Mouse (Mus musculus) midbrain, embryonic 15.5 days (tissue): ENCODE measurements around the gene Taok3. TPM values are rescaled to one million over a fixed set of nuclear protein-coding genes. Genes with fewer than 3 reads are reported as not detected.

ENCODE experiments used
- ATAC-seq: fragments of 200-750 bp; cut with Nextera tagmentation; replicated peaks from 2 replicates; pipeline ENCODE4 v1.8.0; 2017; ENCODE audit warnings: moderate TSS enrichment
- H3K27ac ChIP-seq: fragments of 300-500 bp; sonication (generic); 2 replicates; pipeline ENCODE4 v1.5.1; 2015; ENCODE audit warnings: mild to moderate bottlenecking, inconsistent platforms
- H3K27me3 ChIP-seq: fragments of 300-500 bp; sonication (generic); replicated peaks from 2 replicates; pipeline ENCODE4 v1.6.1; 2015; ENCODE audit warnings: inconsistent platforms
- H3K36me3 ChIP-seq: fragments of 300-500 bp; sonication (generic); replicated peaks from 2 replicates; pipeline ENCODE4 v1.6.1; 2015; ENCODE audit warnings: inconsistent platforms
- H3K4me1 ChIP-seq: fragments of 300-500 bp; sonication (generic); 2 replicates; pipeline ENCODE4 v1.6.1; 2015; ENCODE audit warnings: inconsistent platforms
- H3K4me2 ChIP-seq: fragments of 300-500 bp; sonication (generic); 2 replicates; pipeline ENCODE4 v1.6.1; 2015; ENCODE audit warnings: inconsistent platforms, mild to moderate bottlenecking, moderate library complexity
- H3K4me3 ChIP-seq: fragments of 300-500 bp; sonication (generic); 2 replicates; pipeline ENCODE4 v1.5.1; 2015; ENCODE audit warnings: mild to moderate bottlenecking, inconsistent platforms
- H3K9ac ChIP-seq: fragments of 300-500 bp; sonication (generic); 2 replicates; pipeline ENCODE4 v1.6.1; 2015; ENCODE audit warnings: mild to moderate bottlenecking, inconsistent platforms
- H3K9me3 ChIP-seq: fragments of 300-500 bp; sonication (generic); 2 replicates; pipeline ENCODE4 v1.6.1; 2016; ENCODE audit warnings: inconsistent platforms
- WGBS: fragments of 180-500 bp; shearing (Covaris S2); methylation state at CpG from one replicate; pipeline ENCODE4 v1.1.7; 2015; ENCODE audit warnings: mixed read lengths; 5-methylcytosine and 5-hydroxymethylcytosine counted together
- polyA plus RNA-seq: library from polyadenylated mRNA; unstranded; fragments of >200 nt; fragmentation: Nextera tagmentation; extraction: Ambion mirVana; gene quantifications from 2 replicates; pipeline ENCODE4 v1.2.1, GENCODE M21; 2015

Taok3 gene
- polyA plus RNA-seq, 1 experiment from 2014 or later = 59.2 TPM

- Histone ChIP-seq H3K27me3 (peaks cover 10% of the 10 kb centered on the region; the same call in 1 of the 2 replicates), H3K4me2 (peak overlapping the region; percentile 97; the same call in 1 of the 2 replicates), H3K4me1 (peaks cover 38% of the 10 kb centered on the region), H3K9me3 (no peaks in the 10 kb centered on the region), H3K36me3 (no peaks in the 10 kb centered on the region), H3K9ac (no peak overlapping the region), H3K4me3 (no peak overlapping the region), H3K27ac (no peak overlapping the region)
- WGBS = 58% methylated on average over 8 of the region's 8 CpGs
- ATAC-seq = no peak
Measured at GRCm38 (mm10) chr5:117118850-117119249, 1.1 kb upstream of the Taok3 start.

GRCm38 (mm10) chr5:117120489-117121466 is 849 bp downstream of the Taok3 start:
- peak; percentile 43 for ATAC-seq
- WGBS = under 1% methylated on average over 40 of the region's 40 CpGs
- peak overlapping the region; percentile 95 for H3K4me3 ChIP-seq
- no peaks in the 10 kb centered on the region for H3K9me3 ChIP-seq
- no peaks in the 10 kb centered on the region for H3K36me3 ChIP-seq
- H3K27me3 ChIP-seq = peaks cover 10% of the 10 kb centered on the region; the same call in 1 of the 2 replicates
- H3K9ac ChIP-seq = peak overlapping the region; percentile 64
- peaks cover 25% of the 10 kb centered on the region for H3K4me1 ChIP-seq
- H3K4me2 ChIP-seq = peak overlapping the region; percentile 97
- H3K27ac ChIP-seq = no peak overlapping the region

- Histone ChIP-seq H3K27me3 (peaks cover 10% of the 10 kb centered on the region; the same call in 1 of the 2 replicates), H3K9ac (no peak overlapping the region), H3K9me3 (no peaks in the 10 kb centered on the region), H3K4me2 (peak overlapping the region; percentile 97; the same call in 1 of the 2 replicates), H3K4me3 (no peak overlapping the region), H3K36me3 (no peaks in the 10 kb centered on the region), H3K4me1 (peaks cover 21% of the 10 kb centered on the region), H3K27ac (no peak overlapping the region)
- ATAC-seq = no peak
- 3% methylated on average over 2 of the region's 2 CpGs for WGBS
Measured at GRCm38 (mm10) chr5:117121657-117122056, 1.7 kb downstream of the Taok3 start.

GRCm38 (mm10) chr5:117123102-117123501 is 3.2 kb downstream of the Taok3 start:
- Histone ChIP-seq H3K36me3 (no peaks in the 10 kb centered on the region), H3K27me3 (peaks cover 10% of the 10 kb centered on the region; the same call in 1 of the 2 replicates), H3K4me3 (no peak overlapping the region), H3K9ac (no peak overlapping the region), H3K4me2 (no peak overlapping the region), H3K9me3 (no peaks in the 10 kb centered on the region), H3K4me1 (peaks cover 21% of the 10 kb centered on the region), H3K27ac (no peak overlapping the region)
- ATAC-seq = no peak
- 91% methylated on average over 6 of the region's 6 CpGs for WGBS

GRCm38 (mm10) chr5:117123840-117124239 is 3.9 kb downstream of the Taok3 start:
- no peaks in the 10 kb centered on the region for H3K9me3 ChIP-seq
- no peak overlapping the region for H3K9ac ChIP-seq
- peaks cover 10% of the 10 kb centered on the region; the same call in 1 of the 2 replicates for H3K27me3 ChIP-seq
- no peak for ATAC-seq
- H3K27ac ChIP-seq = no peak overlapping the region
- H3K4me2 ChIP-seq = no peak overlapping the region
- H3K36me3 ChIP-seq = no peaks in the 10 kb centered on the region
- H3K4me3 ChIP-seq = no peak overlapping the region
- WGBS = 90% methylated on average over 4 of the region's 4 CpGs
- H3K4me1 ChIP-seq = peaks cover 19% of the 10 kb centered on the region

GRCm38 (mm10) chr5:117125482-117126346 is 5.8 kb downstream of the Taok3 start:
- Histone ChIP-seq H3K4me1 (peaks cover 10% of the 10 kb centered on the region), H3K9me3 (no peaks in the 10 kb centered on the region), H3K4me2 (no peak overlapping the region), H3K9ac (no peak overlapping the region), H3K27ac (no peak overlapping the region), H3K36me3 (no peaks in the 10 kb centered on the region), H3K27me3 (peaks cover 10% of the 10 kb centered on the region; the same call in 1 of the 2 replicates), H3K4me3 (no peak overlapping the region)
- WGBS = 80% methylated on average over 16 of the region's 16 CpGs
- ATAC-seq = no peak

GRCm38 (mm10) chr5:117127051-117127450 is 7.1 kb downstream of the Taok3 start:
- Histone ChIP-seq H3K4me2 (no peak overlapping the region), H3K4me3 (no peak overlapping the region), H3K9ac (no peak overlapping the region), H3K4me1 (no peaks in the 10 kb centered on the region), H3K27ac (no peak overlapping the region), H3K36me3 (no peaks in the 10 kb centered on the region), H3K9me3 (no peaks in the 10 kb centered on the region), H3K27me3 (no peaks in the 10 kb centered on the region)
- ATAC-seq = no peak
- 90% methylated on average over 4 of the region's 4 CpGs for WGBS

- H3K9me3 ChIP-seq = no peaks in the 10 kb centered on the region
- H3K9ac ChIP-seq = no peak overlapping the region
- 94% methylated on average over 15 of the region's 15 CpGs for WGBS
- H3K4me2 ChIP-seq = no peak overlapping the region
- no peaks in the 10 kb centered on the region for H3K36me3 ChIP-seq
- no peaks in the 10 kb centered on the region for H3K27me3 ChIP-seq
- H3K4me1 ChIP-seq = peaks cover 7% of the 10 kb centered on the region; the same call in 1 of the 2 replicates
- H3K27ac ChIP-seq = no peak overlapping the region
- no peak overlapping the region for H3K4me3 ChIP-seq
- no peak for ATAC-seq
Measured at GRCm38 (mm10) chr5:117130726-117131125, 10.8 kb downstream of the Taok3 start.

- Histone ChIP-seq H3K9me3 (no peaks in the 10 kb centered on the region), H3K27ac (no peak overlapping the region), H3K9ac (no peak overlapping the region), H3K36me3 (no peaks in the 10 kb centered on the region), H3K4me2 (no peak overlapping the region), H3K4me3 (no peak overlapping the region), H3K27me3 (no peaks in the 10 kb centered on the region), H3K4me1 (peaks cover 11% of the 10 kb centered on the region; the same call in 1 of the 2 replicates)
- WGBS = 88% methylated on average over 17 of the region's 17 CpGs
- ATAC-seq = no peak
Measured at GRCm38 (mm10) chr5:117133446-117134065, 13.6 kb downstream of the Taok3 start.

- H3K9ac ChIP-seq = no peak overlapping the region
- H3K4me1 ChIP-seq = peaks cover 11% of the 10 kb centered on the region; the same call in 1 of the 2 replicates
- 83% methylated on average over 19 of the region's 19 CpGs for WGBS
- H3K27ac ChIP-seq = no peak overlapping the region
- no peaks in the 10 kb centered on the region for H3K36me3 ChIP-seq
- ATAC-seq = no peak
- no peak overlapping the region for H3K4me3 ChIP-seq
- H3K27me3 ChIP-seq = no peaks in the 10 kb centered on the region
- H3K4me2 ChIP-seq = no peak overlapping the region
- no peaks in the 10 kb centered on the region for H3K9me3 ChIP-seq
Measured at GRCm38 (mm10) chr5:117134066-117134888, 14.3 kb downstream of the Taok3 start.

GRCm38 (mm10) chr5:117134889-117135456 is 15.0 kb downstream of the Taok3 start:
- Histone ChIP-seq H3K4me3 (no peak overlapping the region), H3K36me3 (no peaks in the 10 kb centered on the region), H3K9me3 (no peaks in the 10 kb centered on the region), H3K4me1 (peaks cover 11% of the 10 kb centered on the region; the same call in 1 of the 2 replicates), H3K9ac (no peak overlapping the region), H3K27ac (no peak overlapping the region), H3K27me3 (no peaks in the 10 kb centered on the region), H3K4me2 (no peak overlapping the region)
- 77% methylated on average over 3 of the region's 3 CpGs for WGBS
- no peak for ATAC-seq
